Mouse (Mus musculus) embryo, embryonic 11.5 days (tissue): ENCODE results near the gene Lsr.
"Not testable (repeated sequence)": the region's sequence is repeated elsewhere in the genome, so short reads cannot be mapped to it uniquely, and the experiment has no call there.

ENCODE experiments used
- DNase-seq: peaks from one replicate; pipeline ENCODE4 v3.0.0-alpha.2; 2012; ENCODE audit warnings: low read depth, low spot score

The Lsr gene

GRCm38 (mm10) chr7:30962862-30963261, 10.4 kb downstream of the Lsr start:
- DNase-seq, result no peak

- no peak for DNase-seq
Observed at GRCm38 (mm10) chr7:30959786-30960349, 13.4 kb downstream of the Lsr start.

DNA sequence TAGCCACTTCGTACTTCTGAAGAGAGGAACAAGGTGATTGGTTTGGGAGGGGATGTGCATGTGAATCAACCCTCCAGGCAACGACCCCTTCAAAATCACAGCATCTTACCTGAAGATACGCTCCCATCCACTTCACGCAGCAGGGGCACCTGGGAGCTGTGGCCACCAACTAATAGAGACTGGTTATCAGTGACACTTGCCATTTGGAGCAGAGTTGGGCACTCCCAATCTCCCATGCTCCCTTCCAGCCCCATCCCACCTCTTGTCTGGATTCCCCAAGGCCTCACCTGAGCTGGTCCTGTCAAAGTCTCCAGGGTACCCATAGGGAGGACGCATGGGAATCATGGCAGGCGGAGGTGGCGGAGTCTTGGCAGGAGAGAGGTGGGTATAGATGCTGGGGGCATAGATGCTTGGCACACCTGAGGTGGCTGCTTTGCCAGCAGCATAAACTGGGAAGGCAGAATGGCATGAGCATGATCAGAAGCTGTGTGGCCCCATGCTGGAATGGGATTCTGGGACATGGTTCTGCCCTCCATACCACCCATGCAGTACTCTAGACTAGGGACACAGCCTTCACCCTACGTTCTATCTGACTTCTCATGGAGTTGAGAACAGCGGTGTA, 14.3 kb downstream of the Lsr start:
- no peak for DNase-seq

DNA sequence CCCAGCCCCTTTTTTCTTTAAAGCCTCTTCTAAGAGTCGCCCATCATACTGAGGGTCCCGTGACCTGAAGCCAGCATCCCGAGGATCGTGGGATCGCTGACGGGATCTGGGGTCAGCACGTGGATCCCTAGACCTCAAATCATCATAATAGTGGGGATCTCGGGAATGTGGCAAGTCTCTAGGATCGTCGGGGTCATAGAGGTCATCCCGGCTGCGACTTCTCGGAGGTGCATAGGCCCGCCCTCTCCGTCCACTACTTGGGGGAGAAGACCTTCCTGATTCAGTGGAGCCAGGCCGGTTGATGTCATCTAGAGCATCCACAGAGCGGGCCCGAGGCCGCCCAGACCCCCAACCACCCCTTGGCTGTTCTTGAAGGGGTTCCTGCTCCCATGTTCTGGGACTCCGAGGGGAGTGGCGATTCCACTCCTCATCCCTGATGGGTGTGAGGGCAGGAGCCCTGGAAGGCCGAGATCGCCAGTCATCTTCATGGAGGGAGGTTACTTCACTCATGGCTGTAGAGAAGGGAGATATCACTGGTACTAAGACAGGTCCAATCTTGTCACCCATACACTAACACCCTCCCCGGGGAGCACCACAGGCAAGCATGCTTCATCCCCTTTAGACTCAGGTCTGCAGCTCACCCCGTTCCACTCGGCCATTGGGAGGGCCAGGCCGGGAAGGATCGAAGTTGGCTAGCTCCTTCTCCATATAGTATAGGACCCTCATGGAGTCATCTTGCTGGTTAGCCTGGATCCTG, 15.0 kb downstream of the Lsr start:
- no peak for DNase-seq

GRCm38 (mm10) chr7:30957367-30957783, 15.9 kb downstream of the Lsr start:
- peak; percentile 86 for DNase-seq

GRCm38 (mm10) chr7:30956756-30957366, 16.4 kb downstream of the Lsr start, which contains the start of gene Usf2:
Gene Usf2 (minus strand): TSS chr7:30956803.
- peak; percentile 35 for DNase-seq

GRCm38 (mm10) chr7:30956357-30956751, 16.9 kb downstream of the Lsr start:
- DNase-seq, result peak; percentile 22

- peak; percentile 83 for DNase-seq
Observed at GRCm38 (mm10) chr7:30955584-30956356, 17.5 kb downstream of the Lsr start.

GRCm38 (mm10) chr7:30954971-30955520, 18.2 kb downstream of the Lsr start:
- no peak for DNase-seq

- no peak for DNase-seq
Observed at GRCm38 (mm10) chr7:30954036-30954435, 19.2 kb downstream of the Lsr start.

GRCm38 (mm10) chr7:30953459-30953858, 19.8 kb downstream of the Lsr start:
- no peak for DNase-seq

GRCm38 (mm10) chr7:30952441-30953265, 20.6 kb downstream of the Lsr start:
- DNase-seq, result no peak

- DNase-seq, result not testable (repeated sequence)
Observed at GRCm38 (mm10) chr7:30949902-30950301, 23.4 kb downstream of the Lsr start.

DNA sequence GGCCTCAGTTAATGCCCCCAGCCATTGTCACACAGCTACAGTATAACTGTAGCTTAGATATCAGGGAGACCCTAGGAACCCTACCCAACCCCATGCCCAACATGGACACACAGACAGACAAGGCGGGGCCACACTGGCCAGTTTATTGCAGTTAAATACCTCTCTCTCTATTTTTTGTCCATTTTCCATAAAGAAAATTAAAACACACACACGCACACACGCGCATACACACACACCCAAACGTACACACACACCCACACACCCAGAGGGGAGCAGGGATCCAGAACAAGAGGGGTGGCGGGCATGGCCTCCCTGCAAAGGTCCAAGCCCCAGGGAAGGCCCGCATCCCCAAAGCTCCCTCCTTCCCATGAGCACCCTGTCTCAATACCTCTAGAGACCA, 27.4 kb downstream of the Lsr start:
- DNase-seq, result no peak

GRCm38 (mm10) chr7:30945466-30945865, 27.8 kb downstream of the Lsr start:
- DNase-seq, result not testable (repeated sequence)

DNA sequence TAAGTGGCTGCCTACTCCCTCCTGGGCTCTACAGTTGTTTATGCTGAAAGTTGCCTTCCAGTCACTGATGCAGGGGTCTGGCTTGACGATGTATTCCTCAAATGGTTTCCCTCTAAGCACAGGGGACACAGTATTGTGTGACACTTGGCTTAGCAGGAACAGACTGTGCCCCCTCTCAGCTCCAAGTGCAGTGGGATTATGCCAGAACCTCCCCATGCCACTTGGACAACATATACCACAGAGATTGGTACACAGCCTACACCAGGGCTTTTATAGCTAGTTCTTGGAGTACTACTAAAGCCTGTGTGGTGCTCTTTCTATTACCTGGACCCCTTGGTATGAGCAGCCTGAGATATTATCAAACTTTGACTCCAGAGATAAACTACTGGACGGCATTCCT, 28.6 kb downstream of the Lsr start:
- not testable (repeated sequence) for DNase-seq

- no peak for DNase-seq
Observed at GRCm38 (mm10) chr7:30943909-30944635, 29.2 kb downstream of the Lsr start, which contains the start of gene Hamp. Gene Hamp (minus strand): TSS chr7:30944032.

GRCm38 (mm10) chr7:30942365-30942764, 30.9 kb downstream of the Lsr start:
- DNase-seq, result not testable (repeated sequence)

- DNase-seq, result not testable (repeated sequence)
Observed at GRCm38 (mm10) chr7:30940070-30940469, 33.2 kb downstream of the Lsr start.
